In genomic region chr16:76372941-76373561, GRCm38 (mm10) we compare ENCODE assay signal across 8 mouse cellular contexts. TPM values are rescaled to one million over a fixed set of nuclear protein-coding genes. Genes with fewer than 3 reads are reported as not detected.
A peak's percentile ranks its signal among the peaks of the same experiment; 100 is the strongest.
DNase-seq lines count a peak whose midpoint lies in the region; ATAC-seq and TF ChIP-seq lines count a peak whose summit lies in the region.

No protein-coding gene starts in this region.

- peak overlapping the region; percentile 96 for H3ac ChIP-seq in C2C12 (ENCODE audit: control insufficient read depth, insufficient read length, low read depth)

- H3K36me3 ChIP-seq in C2C12 (ENCODE audit: control insufficient read depth, insufficient read depth): no peaks in the 10 kb centered on the region
- H3K36me3 ChIP-seq in erythroblast, embryonic 14.5 days (ENCODE audit: control insufficient read depth): peaks cover 12% of the 10 kb centered on the region
- no peaks in the 10 kb centered on the region for H3K36me3 ChIP-seq in heart, embryonic 12.5 days
- no peaks in the 10 kb centered on the region for H3K36me3 ChIP-seq in kidney, postnatal 0 days (ENCODE audit: insufficient read depth, low read length)
- H3K36me3 ChIP-seq in liver, embryonic 13.5 days: peaks cover 6% of the 10 kb centered on the region; the same call in 1 of the 2 replicates
- H3K36me3 ChIP-seq in stomach, embryonic 14.5 days (ENCODE audit: control insufficient read depth, insufficient read depth, low read length): no peaks in the 10 kb centered on the region

- DNase-seq in brain, embryonic 14.5 days (ENCODE audit: low read depth): peak; percentile 96
- peak; percentile 97 for DNase-seq in kidney, postnatal 0 days (ENCODE audit: low spot score)
- DNase-seq in liver, embryonic 13.5 days: peak; percentile 77
- peak; percentile 63 to 72 for DNase-seq in natural killer cell, adult 2 months (ENCODE audit: low spot score in 2 of 2)

- TF ChIP-seq CTCF in C2C12 (IDR thresholded peaks at IDR 0.05; ENCODE audit: control insufficient read depth, insufficient read depth, insufficient read length): peak; percentile 61
- peak; percentile 36; the same call in 1 of the 2 replicates for TF ChIP-seq CTCF in brain, embryonic 14.5 days (IDR thresholded peaks at IDR 0.05; ENCODE audit: borderline replicate concordance, extremely low read depth, insufficient read depth, insufficient read length)
- TF ChIP-seq CTCF in kidney, postnatal 0 days (IDR thresholded peaks at IDR 0.05; ENCODE audit: low read depth): peak; percentile 63

- peak overlapping the region; percentile 79 for H3K4me2 ChIP-seq in heart, embryonic 12.5 days
- H3K4me2 ChIP-seq in kidney, postnatal 0 days (ENCODE audit: low read length): peak overlapping the region; percentile 65
- H3K4me2 ChIP-seq in liver, embryonic 13.5 days: peak overlapping the region; percentile 94
- H3K4me2 ChIP-seq in stomach, embryonic 14.5 days (replicated peaks; ENCODE audit: low read depth, low read length): peak overlapping the region; percentile 49

- peak overlapping the region; percentile 59 for H3K4me3 ChIP-seq in C2C12 (ENCODE audit: insufficient read depth, poor library complexity, severe bottlenecking)
- H3K4me3 ChIP-seq in erythroblast, embryonic 14.5 days (replicated peaks): peak overlapping the region; percentile 89
- peak overlapping the region; percentile 95 for H3K4me3 ChIP-seq in heart, embryonic 12.5 days
- H3K4me3 ChIP-seq in kidney, postnatal 0 days (replicated peaks; ENCODE audit: low read depth, low read length): peak overlapping the region; percentile 97
- peak overlapping the region; percentile 96 for H3K4me3 ChIP-seq in liver, embryonic 13.5 days (replicated peaks)
- H3K4me3 ChIP-seq in stomach, embryonic 14.5 days (ENCODE audit: low read depth, low read length): peak overlapping the region; percentile 81

- H3K4me1 ChIP-seq in erythroblast, embryonic 14.5 days (ENCODE audit: control insufficient read depth): peaks cover 42% of the 10 kb centered on the region
- peaks cover 25% of the 10 kb centered on the region for H3K4me1 ChIP-seq in heart, embryonic 12.5 days (replicated peaks)
- H3K4me1 ChIP-seq in kidney, postnatal 0 days (replicated peaks; ENCODE audit: insufficient read depth, low read length): peaks cover 9% of the 10 kb centered on the region
- peaks cover 42% of the 10 kb centered on the region for H3K4me1 ChIP-seq in liver, embryonic 13.5 days (replicated peaks)
- peaks cover 14% of the 10 kb centered on the region for H3K4me1 ChIP-seq in stomach, embryonic 14.5 days (ENCODE audit: control insufficient read depth, insufficient read depth, low read length)

- H3K27ac ChIP-seq in heart, embryonic 12.5 days (ENCODE audit: poor library complexity, severe bottlenecking): peak overlapping the region; percentile 99
- peak overlapping the region; percentile 99 for H3K27ac ChIP-seq in kidney, postnatal 0 days
- peak overlapping the region; percentile 95 for H3K27ac ChIP-seq in liver, embryonic 13.5 days
- peak overlapping the region; percentile 99 for H3K27ac ChIP-seq in stomach, embryonic 14.5 days (ENCODE audit: low read length)

- H3K9me3 ChIP-seq in erythroblast, embryonic 14.5 days (ENCODE audit: control insufficient read depth, low read length): no peaks in the 10 kb centered on the region
- H3K9me3 ChIP-seq in heart, embryonic 12.5 days (replicated peaks): no peaks in the 10 kb centered on the region
- no peaks in the 10 kb centered on the region for H3K9me3 ChIP-seq in kidney, postnatal 0 days (replicated peaks; ENCODE audit: low read length)
- H3K9me3 ChIP-seq in liver, embryonic 13.5 days (replicated peaks): no peaks in the 10 kb centered on the region
- no peaks in the 10 kb centered on the region for H3K9me3 ChIP-seq in stomach, embryonic 14.5 days (ENCODE audit: control insufficient read depth, low read depth, low read length)

- peak overlapping the region; percentile 99 for H3K9ac ChIP-seq in heart, embryonic 12.5 days
- H3K9ac ChIP-seq in kidney, postnatal 0 days (ENCODE audit: low read depth, low read length): peak overlapping the region; percentile 96
- peak overlapping the region; percentile 100 for H3K9ac ChIP-seq in liver, embryonic 13.5 days
- peak overlapping the region; percentile 99 for H3K9ac ChIP-seq in stomach, embryonic 14.5 days (replicated peaks; ENCODE audit: low read depth, low read length)

- WGBS in heart, embryonic 12.5 days: under 1% methylated on average over 70 of the region's 70 CpGs
- WGBS in kidney, postnatal 0 days: under 1% methylated on average over 49 of the region's 70 CpGs
- WGBS in liver, embryonic 13.5 days (ENCODE audit: insufficient replicate concordance): under 1% methylated on average over 64 of the region's 70 CpGs
- under 1% methylated on average over 66 of the region's 70 CpGs for WGBS in stomach, embryonic 14.5 days

- H3K27me3 ChIP-seq in C2C12 (ENCODE audit: control insufficient read depth, insufficient read depth, insufficient read length): no peaks in the 10 kb centered on the region
- H3K27me3 ChIP-seq in erythroblast, embryonic 14.5 days (ENCODE audit: control insufficient read depth): peaks cover 17% of the 10 kb centered on the region
- H3K27me3 ChIP-seq in heart, embryonic 12.5 days (replicated peaks): no peaks in the 10 kb centered on the region
- H3K27me3 ChIP-seq in kidney, postnatal 0 days (ENCODE audit: insufficient read depth, low read length): no peaks in the 10 kb centered on the region
- H3K27me3 ChIP-seq in liver, embryonic 13.5 days: no peaks in the 10 kb centered on the region
- no peaks in the 10 kb centered on the region for H3K27me3 ChIP-seq in stomach, embryonic 14.5 days (ENCODE audit: control insufficient read depth, insufficient read depth, low read length)

- ATAC-seq in heart, embryonic 12.5 days (ENCODE audit: insufficient number of reproducible peaks, low FRiP score): peak; percentile 91
- ATAC-seq in kidney, postnatal 0 days (replicated peaks; ENCODE audit: low FRiP score, low read depth): peak; percentile 92
- ATAC-seq in liver, embryonic 13.5 days (ENCODE audit: low read depth): peak; percentile 82
- peak; percentile 92 for ATAC-seq in stomach, embryonic 14.5 days (ENCODE audit: insufficient number of reproducible peaks, insufficient read depth, low FRiP score, low read depth)

- peaks cover 46% of the 10 kb centered on the region for H3K79me2 ChIP-seq in C2C12 (ENCODE audit: control insufficient read depth, insufficient read depth)

- peak; percentile 51; the same call in 1 of the 2 replicates for TF ChIP-seq POLR2A in brain, embryonic 14.5 days (IDR thresholded peaks at IDR 0.05; ENCODE audit: borderline replicate concordance, extremely low read depth, insufficient read depth, insufficient read length, poor library complexity, severe bottlenecking)

- H3K79me3 ChIP-seq in C2C12 (ENCODE audit: low read depth): peaks cover 39% of the 10 kb centered on the region

TF ChIP-seq in C2C12, 6 proteins besides CTCF, POLR2A, EP300 and RAD21:
- no peak for TF ChIP-seq MYOG (IDR thresholded peaks at IDR 0.05; ENCODE audit: control insufficient read depth, extremely low read depth, insufficient read length)
- TF ChIP-seq USF1 (IDR thresholded peaks at IDR 0.05; ENCODE audit: low read depth): no peak
- TF ChIP-seq FOSL1 (IDR thresholded peaks at IDR 0.05; ENCODE audit: insufficient read depth, low read length, poor library complexity, severe bottlenecking): no peak
- TF ChIP-seq MYOD1 (IDR thresholded peaks at IDR 0.05; ENCODE audit: control insufficient read depth, insufficient read length, low read depth): no peak
- no peak for TF ChIP-seq CEBPB (IDR thresholded peaks at IDR 0.05; ENCODE audit: low read depth)
- no peak for TF ChIP-seq MAX (IDR thresholded peaks at IDR 0.05)

RNA-seq across cellular contexts. Expression of gene Nrip1, which starts 0.6 kb away (rescaled TPM):
- polyA plus RNA-seq in C2C12 (2012; fragmentation: generic; extraction: Trizol): 2.4 TPM
- polyA plus RNA-seq in brain, embryonic 14.5 days (2012; rRNA removed): 3.5 and 10.4 TPM in 2 replicates
- polyA plus RNA-seq in erythroblast, embryonic 14.5 days (2012): 0.55 and 0.77 TPM in 2 replicates
- polyA plus RNA-seq in heart, embryonic 12.5 days (2016; fragmentation: Nextera tagmentation; extraction: Ambion mirVana): 28.5 and 29.6 TPM in 2 replicates
- 33.7 and 36.4 TPM in 2 replicates for polyA plus RNA-seq in kidney, postnatal 0 days (2015; fragmentation: Nextera tagmentation; extraction: Ambion mirVana)
- 20.2 and 20.4 TPM in 2 replicates for polyA plus RNA-seq in liver, embryonic 13.5 days (2015; fragmentation: Nextera tagmentation; extraction: Ambion mirVana)
- 51.4 and 52.3 TPM in 2 replicates for polyA plus RNA-seq in stomach, embryonic 14.5 days (2014; fragmentation: Nextera tagmentation; extraction: Ambion mirVana)

Comparison
In these comparisons a context has a peak if more than half of its experiments do, and no peak if none do; other contexts are left out.
1. Peak in every context shown above with its lines: DNase-seq, ATAC-seq, H3K4me3 ChIP-seq and H3K27ac ChIP-seq.